Comparison of ENCODE assay signal across 9 mouse cellular contexts in the genomic region with DNA sequence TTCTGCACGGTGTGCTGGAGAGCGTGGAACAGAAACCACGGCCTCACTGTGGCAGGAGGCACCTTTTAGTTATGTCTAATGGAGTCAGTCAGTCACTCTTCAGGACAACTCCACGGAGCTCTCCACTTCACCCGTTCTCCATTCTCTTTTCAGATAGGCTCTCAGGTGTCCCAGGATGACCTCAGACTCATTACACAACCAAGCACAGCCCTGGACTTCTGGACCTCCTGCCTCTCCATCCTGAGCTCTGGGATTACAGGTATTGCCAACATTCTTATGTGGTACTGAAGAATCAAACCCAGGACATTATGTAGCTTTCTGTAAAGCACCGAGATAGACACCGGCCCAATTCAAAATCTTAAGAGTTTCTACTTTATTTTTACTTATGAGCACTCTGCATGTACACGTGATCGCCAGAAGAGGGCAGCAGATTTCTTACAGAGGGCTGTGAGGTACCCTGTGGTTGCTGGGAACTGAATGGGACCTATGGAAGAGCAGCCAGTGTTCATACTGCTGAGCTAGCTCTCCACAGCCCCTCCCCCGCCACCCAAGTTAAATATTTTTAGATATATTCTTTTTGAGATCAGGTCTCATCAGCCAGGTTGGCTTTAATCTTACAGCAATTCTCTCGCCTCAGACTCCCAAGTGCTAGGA. TPM values are rescaled to one million over a fixed set of nuclear protein-coding genes. Genes with fewer than 3 reads are reported as not detected.
DNase-seq lines count a peak whose midpoint lies in the region; ATAC-seq and TF ChIP-seq lines count a peak whose summit lies in the region.
"Had no signal": no experiment of that assay in that cellular context is flagged by ENCODE, and none has a peak within 500 bp of the region (broad histone marks: within the 10 kb centered on the region; RNA-seq: fewer than 3 reads in every experiment).

No protein-coding gene starts in this region.

- no peaks in the 10 kb centered on the region for H3K27me3 ChIP-seq in intestine, postnatal 0 days (replicated peaks; ENCODE audit: control insufficient read depth, insufficient read depth, low read length)
- H3K27me3 ChIP-seq: limb, embryonic 12.5 days had no signal

- peak; percentile 34 for DNase-seq in cerebellum, adult 11 months
- DNase-seq in thymus, postnatal 0 days (ENCODE audit: low spot score), result peak; percentile 62
- DNase-seq in thymus, postnatal 36 days, result no peak
- peak; percentile 86 for DNase-seq in embryo, embryonic 11 days
- DNase-seq in lung, adult 2 months, result no peak
- peak; percentile 55 to 61 for DNase-seq in right cerebral cortex, postnatal 10 days (ENCODE audit: low spot score in 2 of 2)

- peaks cover 29% of the 10 kb centered on the region for H3K36me3 ChIP-seq in intestine, postnatal 0 days (ENCODE audit: control insufficient read depth, insufficient read depth)

- no peak overlapping the region for H3K9ac ChIP-seq in intestine, postnatal 0 days (ENCODE audit: low read depth, low read length)
- H3K9ac ChIP-seq: limb, embryonic 12.5 days had no signal

- H3K4me1 ChIP-seq in intestine, postnatal 0 days (replicated peaks; ENCODE audit: control insufficient read depth, insufficient read depth, low read length), result no peaks in the 10 kb centered on the region
- H3K4me1 ChIP-seq in lung, adult 2 months (ENCODE audit: control insufficient read depth, insufficient read depth, low read length), result no peaks in the 10 kb centered on the region
- H3K4me1 ChIP-seq: limb, embryonic 12.5 days had no signal

- TF ChIP-seq POLR2A in lung, adult 2 months (IDR thresholded peaks at IDR 0.05; ENCODE audit: borderline replicate concordance, extremely low read depth, low read depth, low read length), result no peak

- WGBS in intestine, postnatal 0 days, result 66% methylated on average over 11 of the region's 11 CpGs
- WGBS in lung, adult 2 months, result 57% methylated on average over 11 of the region's 11 CpGs

- no peak overlapping the region for H3K4me3 ChIP-seq in intestine, postnatal 0 days (ENCODE audit: low read depth, low read length)
- H3K4me3 ChIP-seq in lung, adult 2 months (replicated peaks; ENCODE audit: extremely low read depth, low read depth, low read length), result no peak overlapping the region
- H3K4me3 ChIP-seq: limb, embryonic 12.5 days had no signal

- no peak overlapping the region for H3K27ac ChIP-seq in intestine, postnatal 0 days (ENCODE audit: low read depth, low read length)
- H3K27ac ChIP-seq: limb, embryonic 12.5 days had no signal

- TF ChIP-seq CTCF in intestine, postnatal 0 days (IDR thresholded peaks at IDR 0.05; ENCODE audit: low read depth), result peak; percentile 82
- TF ChIP-seq CTCF in lung, adult 2 months (IDR thresholded peaks at IDR 0.05; ENCODE audit: insufficient read depth, low read length), result peak; percentile 68

- H3K9me3 ChIP-seq in intestine, postnatal 0 days (ENCODE audit: control insufficient read depth), result no peaks in the 10 kb centered on the region
- H3K9me3 ChIP-seq: limb, embryonic 12.5 days had no signal

- no peak; the same call in 1 of the 2 replicates for ATAC-seq in cerebellum, adult (ENCODE audit: insufficient number of reproducible peaks, low FRiP score, low TSS enrichment)
- ATAC-seq in intestine, postnatal 0 days, result 0 out of 2 replicates have a peak, but pooled peaks have one; percentile 54

- no peak overlapping the region for H3K4me2 ChIP-seq in intestine, postnatal 0 days (replicated peaks; ENCODE audit: low read depth)
- H3K4me2 ChIP-seq: limb, embryonic 12.5 days had no signal

RNA-seq across cellular contexts. Expression of gene Itga2b, which starts 16.9 kb away (rescaled TPM):
- polyA plus RNA-seq in thymus, postnatal 0 days (2015; fragmentation: Nextera tagmentation; extraction: Ambion mirVana), result 1.9 and 2.5 TPM in 2 replicates
- 2.5 and 2.6 TPM in 2 replicates for polyA plus RNA-seq in intestine, postnatal 0 days (2015; fragmentation: Nextera tagmentation; extraction: Ambion mirVana)
- polyA plus RNA-seq in lung, adult 2 months (2012; rRNA removed), result 11.4 and 14.9 TPM in 2 replicates

RNA-seq across cellular contexts. Expression of gene Fam171a2, which starts 39.4 kb away (rescaled TPM):
- 0.42 and 0.79 TPM in 2 replicates for polyA plus RNA-seq in thymus, postnatal 0 days (2015; fragmentation: Nextera tagmentation; extraction: Ambion mirVana)
- 1.7 and 1.8 TPM in 2 replicates for polyA plus RNA-seq in intestine, postnatal 0 days (2015; fragmentation: Nextera tagmentation; extraction: Ambion mirVana)
- polyA plus RNA-seq in lung, adult 2 months (2012; rRNA removed), result 19.6 and 22.8 TPM in 2 replicates

RNA-seq across cellular contexts. Expression of gene Grn, which starts 56.7 kb away (rescaled TPM):
- 86.4 and 90.6 TPM in 2 replicates for polyA plus RNA-seq in thymus, postnatal 0 days (2015; fragmentation: Nextera tagmentation; extraction: Ambion mirVana)
- polyA plus RNA-seq in intestine, postnatal 0 days (2015; fragmentation: Nextera tagmentation; extraction: Ambion mirVana), result 339 and 382 TPM in 2 replicates
- polyA plus RNA-seq in lung, adult 2 months (2012; rRNA removed), result 220 and 257 TPM in 2 replicates

Comparison
In these comparisons a context has a peak if more than half of its experiments do, and no peak if none do; other contexts are left out.
1. DNase-seq: peak in cerebellum, adult 11 months (single experiment), thymus, postnatal 0 days (single experiment), embryo, embryonic 11 days (single experiment) and right cerebral cortex, postnatal 10 days (2 of 2); none in thymus, postnatal 36 days (0 of 2) and lung, adult 2 months (single experiment).